Mouse (Mus musculus) cortical plate, adult 2 months (tissue): ENCODE results near the gene Atp4b.

ENCODE experiments used
- CTCF ChIP-seq: fragments of 200-500 bp; IDR thresholded peaks from 2 replicates; pipeline ENCODE4 v1.5.1; 2011; ENCODE audit warnings: mild to moderate bottlenecking, control low read depth, low read length; ENCODE audit not compliant: insufficient read depth; ENCODE audit errors: extremely low read depth
- POLR2A ChIP-seq: fragments of 200-500 bp; IDR thresholded peaks from 2 replicates; pipeline ENCODE4 v1.6.1; 2011; ENCODE audit warnings: mild to moderate bottlenecking, low read length, control low read depth; ENCODE audit not compliant: insufficient read depth; ENCODE audit errors: extremely low read depth

- TF ChIP-seq CTCF (no peak), POLR2A (no peak)
These were observed 42.7 kb downstream of the Atp4b start for GRCm38 (mm10) chr8:13353883-13354282.
